Mouse (Mus musculus) kidney, postnatal 0 days (tissue): ENCODE measurements around the gene Mtor. TPM values are rescaled to one million over a fixed set of nuclear protein-coding genes. Genes with fewer than 3 reads are reported as not detected.
A peak's percentile ranks its signal among the peaks of the same experiment; 100 is the strongest.

ENCODE experiments used
- ATAC-seq: fragments of 200-750 bp; cut with Nextera tagmentation; replicated peaks from 2 replicates; pipeline ENCODE4 v1.8.0; 2017; ENCODE audit warnings: low read depth, moderate number of reproducible peaks, moderate TSS enrichment, moderate library complexity; ENCODE audit not compliant: low FRiP score
- DNase-seq: peaks from one replicate; pipeline ENCODE4 v3.0.0-alpha.2; 2016; ENCODE audit warnings: low spot score
- H3K27ac ChIP-seq: fragments of 300-500 bp; sonication (generic); 2 replicates; pipeline ENCODE4 v1.5.1; 2014; ENCODE audit warnings: mild to moderate bottlenecking
- H3K27me3 ChIP-seq: fragments of 300-500 bp; sonication (generic); 2 replicates; pipeline ENCODE4 v1.6.1; 2014; ENCODE audit warnings: low read length, mixed read lengths; ENCODE audit not compliant: insufficient read depth
- H3K36me3 ChIP-seq: fragments of 300-500 bp; sonication (generic); 2 replicates; pipeline ENCODE4 v1.6.1; 2014; ENCODE audit warnings: low read length, mixed read lengths; ENCODE audit not compliant: insufficient read depth
- H3K4me1 ChIP-seq: fragments of 300-500 bp; sonication (generic); replicated peaks from 2 replicates; pipeline ENCODE4 v1.6.1; 2014; ENCODE audit warnings: antibody characterized with exemption, low read length, mixed read lengths; ENCODE audit not compliant: insufficient read depth
- H3K4me2 ChIP-seq: fragments of 300-500 bp; sonication (generic); 2 replicates; pipeline ENCODE4 v1.6.1; 2014; ENCODE audit warnings: mild to moderate bottlenecking, low read length, moderate library complexity, mixed read lengths
- H3K4me3 ChIP-seq: fragments of 300-500 bp; sonication (generic); replicated peaks from 2 replicates; pipeline ENCODE4 v1.5.1; 2014; ENCODE audit warnings: low read depth, low read length
- H3K9ac ChIP-seq: fragments of 300-500 bp; sonication (generic); 2 replicates; pipeline ENCODE4 v1.6.1; 2014; ENCODE audit warnings: low read depth, low read length
- H3K9me3 ChIP-seq: fragments of 300-500 bp; sonication (generic); replicated peaks from 2 replicates; pipeline ENCODE4 v1.6.1; 2016; ENCODE audit warnings: low read length, inconsistent platforms, mixed read lengths
- CTCF ChIP-seq: IDR thresholded peaks from 2 replicates; pipeline ENCODE4 v1.5.1; 2016; ENCODE audit warnings: antibody characterized with exemption, low read depth, mild to moderate bottlenecking, moderate library complexity
- WGBS: fragments of 180-500 bp; shearing (Covaris S2); extraction: QIAGEN DNeasy Blood & Tissue Kit; methylation state at CpG from one replicate; pipeline ENCODE4 v1.1.7; 2014; 5-methylcytosine and 5-hydroxymethylcytosine counted together
- polyA plus RNA-seq: library from polyadenylated mRNA; unstranded; fragments of >200 nt; fragmentation: Nextera tagmentation; extraction: Ambion mirVana; gene quantifications from 2 replicates; pipeline ENCODE4 v1.2.1, GENCODE M21; 2015

Gene Mtor
- polyA plus RNA-seq, 1 experiment from 2014 or later = 21.6 TPM

GRCm38 (mm10) chr4:148464869-148465268, 16.5 kb downstream of the Mtor start:
- no peak overlapping the region for H3K4me3 ChIP-seq
- no peak overlapping the region for H3K4me2 ChIP-seq
- no peak overlapping the region for H3K9ac ChIP-seq
- TF ChIP-seq CTCF = no peak
- H3K9me3 ChIP-seq = no peaks in the 10 kb centered on the region
- peaks cover 77% of the 10 kb centered on the region for H3K36me3 ChIP-seq
- WGBS = 93% methylated on average over 12 of the region's 12 CpGs
- no peaks in the 10 kb centered on the region for H3K27me3 ChIP-seq
- no peak overlapping the region for H3K27ac ChIP-seq
- no peaks in the 10 kb centered on the region for H3K4me1 ChIP-seq
- DNase-seq = no peak
- no peak for ATAC-seq

DNA sequence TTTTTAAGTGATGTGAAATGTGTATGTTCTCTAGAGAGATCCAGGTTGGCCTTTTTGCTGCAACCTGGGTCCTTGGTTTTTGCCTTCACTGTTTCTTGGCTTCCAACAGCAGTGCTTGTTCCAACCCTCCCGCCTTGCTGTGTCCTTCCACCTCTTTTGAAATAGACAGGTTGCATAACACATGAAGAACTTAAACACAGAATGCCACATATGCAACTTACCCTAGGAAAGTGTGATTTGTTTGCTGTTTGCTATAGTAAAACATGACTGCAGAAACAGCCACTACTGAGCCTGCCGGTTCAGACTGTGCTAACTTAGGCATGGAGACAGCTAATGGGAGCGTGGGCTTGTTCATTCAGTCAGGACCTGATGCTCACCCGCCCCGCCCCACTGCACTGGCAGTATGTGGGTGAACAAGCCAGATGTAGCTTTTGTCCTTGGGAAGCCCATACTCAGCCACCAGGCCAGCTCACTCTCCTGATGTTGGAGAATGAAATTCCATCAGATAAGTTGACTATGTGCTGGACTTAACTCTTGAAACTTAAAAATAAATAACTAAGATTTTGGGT, 18.2 kb downstream of the Mtor start:
- no peaks in the 10 kb centered on the region for H3K27me3 ChIP-seq
- ATAC-seq (no peak), DNase-seq (no peak)
- H3K4me3 ChIP-seq = no peak overlapping the region
- no peaks in the 10 kb centered on the region for H3K9me3 ChIP-seq
- H3K4me2 ChIP-seq = no peak overlapping the region
- H3K9ac ChIP-seq = no peak overlapping the region
- H3K36me3 ChIP-seq = peaks cover 90% of the 10 kb centered on the region
- 94% methylated on average over 5 of the region's 5 CpGs for WGBS
- H3K4me1 ChIP-seq = no peaks in the 10 kb centered on the region
- H3K27ac ChIP-seq = no peak overlapping the region
- TF ChIP-seq CTCF = no peak

GRCm38 (mm10) chr4:148468396-148468795, 20.0 kb downstream of the Mtor start:
- no peak overlapping the region for H3K4me2 ChIP-seq
- 83% methylated on average over 10 of the region's 10 CpGs for WGBS
- no peaks in the 10 kb centered on the region for H3K9me3 ChIP-seq
- H3K36me3 ChIP-seq = peaks cover 87% of the 10 kb centered on the region
- no peak overlapping the region for H3K27ac ChIP-seq
- no peak for DNase-seq
- H3K9ac ChIP-seq = no peak overlapping the region
- H3K4me1 ChIP-seq = no peaks in the 10 kb centered on the region
- ATAC-seq = no peak
- H3K4me3 ChIP-seq = no peak overlapping the region
- H3K27me3 ChIP-seq = no peaks in the 10 kb centered on the region
- no peak for TF ChIP-seq CTCF

DNA sequence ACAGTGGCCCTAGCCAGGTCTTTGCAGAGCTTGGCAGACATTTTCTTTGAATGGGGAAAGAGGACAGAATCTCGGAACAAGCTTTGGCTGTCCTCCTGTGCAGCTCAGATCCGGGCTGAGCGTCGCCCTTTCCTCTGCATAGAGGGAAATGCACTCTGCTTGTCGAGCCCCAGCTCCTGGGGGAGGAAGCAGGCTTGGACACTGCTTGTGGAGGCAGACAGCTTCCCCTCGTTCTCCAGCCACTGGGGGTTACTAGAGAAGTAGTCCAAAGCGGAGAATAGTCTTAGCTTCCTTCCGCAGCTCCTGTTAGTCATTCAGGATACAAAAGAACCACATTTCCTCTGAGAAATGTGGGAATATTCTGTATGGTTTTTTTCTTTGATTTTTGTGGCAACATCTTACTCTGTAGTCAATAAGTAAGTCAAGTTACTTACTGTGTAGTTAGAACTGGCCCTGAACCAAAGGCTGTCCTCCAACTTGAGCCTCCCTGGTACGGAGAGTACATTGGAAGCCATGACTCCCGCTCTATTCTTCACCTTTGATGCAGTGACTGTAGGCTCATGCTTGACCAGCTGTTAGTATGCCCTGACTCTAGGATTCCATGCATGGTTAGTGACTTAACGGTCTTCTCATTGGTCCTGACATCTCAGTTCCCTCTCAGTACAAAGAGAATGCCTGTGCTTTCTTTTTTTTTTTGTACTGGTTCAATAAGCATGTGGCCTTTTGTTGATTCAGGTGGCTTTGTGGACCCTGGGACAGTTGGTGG, 21.3 kb downstream of the Mtor start:
- H3K36me3 ChIP-seq = peaks cover 78% of the 10 kb centered on the region
- no peaks in the 10 kb centered on the region for H3K9me3 ChIP-seq
- H3K27ac ChIP-seq = no peak overlapping the region
- H3K9ac ChIP-seq = no peak overlapping the region
- H3K27me3 ChIP-seq = no peaks in the 10 kb centered on the region
- no peak overlapping the region for H3K4me3 ChIP-seq
- H3K4me1 ChIP-seq = no peaks in the 10 kb centered on the region
- 81% methylated on average over 11 of the region's 11 CpGs for WGBS
- no peak for ATAC-seq
- DNase-seq = peak; percentile 18
- TF ChIP-seq CTCF = no peak
- H3K4me2 ChIP-seq = no peak overlapping the region

DNA sequence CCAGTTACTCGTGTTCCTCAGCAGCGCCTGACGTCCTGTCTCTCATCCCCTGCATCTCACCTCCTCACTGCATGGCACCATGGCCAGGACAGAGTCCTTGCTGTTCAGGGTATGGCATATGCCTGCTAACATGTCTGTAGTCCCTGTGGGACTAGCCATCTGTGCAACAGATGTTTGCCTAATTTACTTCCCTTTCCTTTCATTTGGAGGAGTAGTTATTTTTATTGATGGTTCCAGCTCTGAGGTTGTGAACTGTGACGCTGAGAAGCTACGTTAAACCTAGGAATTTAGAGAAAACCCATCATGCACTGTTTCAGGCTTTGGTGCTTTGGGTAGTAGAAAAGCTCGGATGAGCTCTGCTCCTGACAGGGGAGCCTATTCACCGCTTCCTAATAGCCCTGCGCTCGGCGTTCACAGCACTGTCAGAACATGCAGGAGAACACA, 23.0 kb downstream of the Mtor start:
- H3K9ac ChIP-seq = no peak overlapping the region
- no peak for TF ChIP-seq CTCF
- peaks cover 80% of the 10 kb centered on the region for H3K36me3 ChIP-seq
- H3K4me2 ChIP-seq = no peak overlapping the region
- H3K27ac ChIP-seq = no peak overlapping the region
- no peak for ATAC-seq
- no peaks in the 10 kb centered on the region for H3K9me3 ChIP-seq
- H3K4me3 ChIP-seq = no peak overlapping the region
- no peaks in the 10 kb centered on the region for H3K27me3 ChIP-seq
- WGBS = 59% methylated on average over 10 of the region's 10 CpGs
- no peaks in the 10 kb centered on the region for H3K4me1 ChIP-seq
- DNase-seq = no peak

GRCm38 (mm10) chr4:148472436-148473174, 24.2 kb downstream of the Mtor start:
- DNase-seq (no peak), ATAC-seq (peak; percentile 74)
- Histone ChIP-seq H3K4me1 (no peaks in the 10 kb centered on the region), H3K36me3 (peaks cover 74% of the 10 kb centered on the region), H3K9ac (no peak overlapping the region), H3K4me3 (no peak overlapping the region), H3K27me3 (no peaks in the 10 kb centered on the region), H3K9me3 (no peaks in the 10 kb centered on the region), H3K4me2 (no peak overlapping the region), H3K27ac (peak overlapping the region; percentile 67)
- WGBS = 88% methylated on average over 8 of the region's 8 CpGs
- TF ChIP-seq CTCF = no peak
